Mouse (Mus musculus): ENCODE results near the gene Cfap65.
A peak's percentile ranks its signal among the peaks of the same experiment; 100 is the strongest.

DNA sequence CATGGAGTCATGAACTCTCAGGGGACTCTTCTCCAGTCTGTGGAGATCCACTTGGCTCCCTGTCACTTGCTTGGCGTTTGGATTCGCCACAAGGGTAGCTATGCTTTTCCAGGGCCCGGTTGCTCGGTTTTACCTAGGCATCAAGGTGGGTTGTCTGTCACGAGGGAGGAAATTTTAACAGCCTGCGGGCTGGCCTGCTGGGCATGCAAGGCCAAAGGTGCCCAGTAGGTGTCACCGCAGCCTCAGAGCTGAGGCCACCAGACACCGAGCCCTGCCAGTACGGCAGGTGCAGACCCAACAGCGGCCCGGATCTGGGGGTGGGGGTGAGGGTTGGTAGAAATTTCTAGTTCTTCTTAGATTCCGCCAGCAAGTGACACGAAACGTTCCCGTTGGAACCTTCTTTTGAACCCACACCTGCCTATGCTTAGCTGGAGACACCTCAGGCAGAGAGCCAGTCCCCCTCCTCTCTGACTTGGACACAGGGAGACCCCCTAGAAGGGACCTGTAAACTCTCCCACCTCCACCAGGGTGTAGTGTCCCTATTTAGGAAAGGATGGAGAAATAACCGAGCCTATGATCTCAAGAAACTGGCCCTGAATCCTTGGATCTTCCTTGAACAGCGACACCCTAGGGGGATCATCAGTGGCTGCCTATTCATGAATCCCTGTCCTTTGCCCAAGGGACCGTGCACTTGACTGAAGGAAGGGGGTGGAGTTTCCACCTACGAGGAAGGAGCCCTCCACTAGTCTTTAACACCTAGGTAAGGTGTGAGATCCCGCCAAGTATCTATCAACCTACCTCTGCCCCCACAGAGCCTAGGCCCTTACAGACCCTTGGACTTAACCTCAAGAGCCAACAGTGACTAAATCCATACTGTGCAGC lies 13.6 kb upstream of the Cfap65 start:
- TF ChIP-seq CTCF (IDR thresholded peaks at IDR 0.05; ENCODE audit: low read depth, low read length), result peak; percentile 84
- TF ChIP-seq POLR2A (IDR thresholded peaks at IDR 0.05; ENCODE audit: insufficient read depth, low read length), result no peak
